Mouse (Mus musculus): ENCODE results near the gene Matn3.

The Matn3 gene

DNA sequence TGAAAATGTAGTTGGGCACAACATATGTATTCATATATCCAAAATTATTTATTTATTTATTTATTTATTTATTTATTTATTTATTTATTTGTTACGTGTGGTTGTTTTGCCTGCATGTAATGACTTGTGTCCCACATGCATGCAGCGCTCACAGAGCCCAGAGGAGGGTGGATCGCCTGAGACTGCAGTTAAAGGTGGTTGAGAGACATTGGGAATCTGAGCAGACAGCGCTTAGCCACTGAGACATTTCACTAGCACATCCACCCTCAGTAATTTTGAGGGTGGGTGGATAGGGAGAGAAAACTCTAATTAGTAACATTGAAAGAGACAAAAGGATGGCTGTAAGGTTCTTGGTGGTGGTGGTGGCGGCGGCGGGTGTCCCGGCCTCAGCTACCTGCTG, 72.7 kb downstream of the Matn3 start:
- no peak for DNase-seq (ENCODE audit: extremely low spot score, low read depth, low spot score)

DNA sequence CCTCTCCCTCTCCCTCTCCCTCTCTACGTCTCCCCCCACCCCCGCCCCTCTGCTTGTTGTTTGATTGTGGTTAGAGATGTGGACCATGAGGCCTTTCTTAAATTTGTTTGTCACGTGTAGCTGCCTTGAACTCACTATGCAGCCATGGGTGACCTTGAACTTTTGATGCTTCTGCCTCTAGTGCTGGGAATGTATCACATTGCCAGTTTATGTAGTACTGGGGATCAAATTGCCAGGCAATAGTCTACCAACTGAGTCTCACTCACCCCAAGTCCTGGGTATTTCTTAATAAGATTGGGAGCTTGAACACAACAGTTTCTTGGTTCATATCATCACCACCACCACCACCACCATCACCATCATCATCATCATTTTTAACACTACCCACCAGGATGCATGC, 73.3 kb downstream of the Matn3 start:
- DNase-seq (ENCODE audit: extremely low spot score, low read depth, low spot score) = no peak
